Mouse (Mus musculus) adrenal gland (tissue): ENCODE measurements around the gene Lin7a.

Source experiments
- intact Hi-C: fragments of 180-260 bp; cut with DNase I; formaldehyde crosslinking; loops from one replicate; pipeline ENCODE4 v1.15.1; 2025

Lin7a gene

DNA sequence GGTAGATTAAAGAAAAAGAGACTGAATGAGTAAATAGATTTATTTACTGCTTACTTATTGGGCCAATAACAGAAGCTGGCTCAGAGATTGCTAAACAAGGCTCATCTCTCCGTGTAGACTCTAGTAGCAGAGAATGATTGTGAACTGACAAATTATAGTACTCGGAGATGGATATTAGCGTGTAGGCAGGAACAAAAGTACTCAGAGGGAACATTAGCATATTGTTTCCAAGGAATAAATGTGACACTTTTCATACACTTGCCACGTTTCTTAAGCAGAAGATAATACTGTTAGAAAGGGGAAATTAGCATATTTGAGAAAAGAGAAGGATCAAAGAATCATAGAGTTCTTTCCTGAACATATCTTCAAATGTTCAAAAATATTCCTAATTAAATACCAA lies 133.9 kb downstream of the Lin7a start:
- intact Hi-C loops, result no loop called here

DNA sequence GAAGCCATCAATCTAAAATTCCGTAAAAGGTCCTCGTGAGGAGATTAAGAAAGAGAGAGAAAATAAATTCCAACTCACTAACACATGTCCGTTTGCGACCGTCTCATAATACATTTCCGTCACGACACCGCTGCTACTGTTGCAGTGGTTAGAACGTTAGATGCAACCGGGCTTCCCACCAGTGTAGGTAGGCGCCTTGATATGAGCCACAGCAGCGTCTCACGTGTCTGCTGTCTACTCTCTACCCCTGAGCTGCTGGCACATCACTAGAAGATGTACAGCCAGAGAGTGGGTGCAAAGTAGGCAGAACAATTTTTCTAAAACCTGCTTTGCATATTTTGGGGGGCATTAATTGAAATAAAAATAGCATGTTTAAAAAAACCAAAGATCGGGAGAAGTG lies 146.8 kb downstream of the Lin7a start:
- intact Hi-C loops, result no loop called here

- intact Hi-C loops, result no loop called here
Observed at GRCm38 (mm10) chr10:107436967-107437366, 165.5 kb downstream of the Lin7a start.

- intact Hi-C loops, result loop anchor here (5.0 kb wide), 2 partner anchors 265 to 305 kb away; no protein-coding TSS in a partner anchor
Observed at GRCm38 (mm10) chr10:107442781-107443180, 171.3 kb downstream of the Lin7a start.

- intact Hi-C loops, result no loop called here
Observed at GRCm38 (mm10) chr10:107449496-107450330, 178.2 kb downstream of the Lin7a start.

GRCm38 (mm10) chr10:107467819-107468218 lies 196.3 kb downstream of the Lin7a start:
- intact Hi-C loops, result no loop called here
